Mouse (Mus musculus): ENCODE measurements around the gene Tomm6. TPM values are rescaled to one million over a fixed set of nuclear protein-coding genes. Genes with fewer than 3 reads are reported as not detected.
A peak's percentile ranks its signal among the peaks of the same experiment; 100 is the strongest.

Gene Tomm6
- polyA plus RNA-seq, 1 experiment from 2014 or later = 308 TPM

DNA sequence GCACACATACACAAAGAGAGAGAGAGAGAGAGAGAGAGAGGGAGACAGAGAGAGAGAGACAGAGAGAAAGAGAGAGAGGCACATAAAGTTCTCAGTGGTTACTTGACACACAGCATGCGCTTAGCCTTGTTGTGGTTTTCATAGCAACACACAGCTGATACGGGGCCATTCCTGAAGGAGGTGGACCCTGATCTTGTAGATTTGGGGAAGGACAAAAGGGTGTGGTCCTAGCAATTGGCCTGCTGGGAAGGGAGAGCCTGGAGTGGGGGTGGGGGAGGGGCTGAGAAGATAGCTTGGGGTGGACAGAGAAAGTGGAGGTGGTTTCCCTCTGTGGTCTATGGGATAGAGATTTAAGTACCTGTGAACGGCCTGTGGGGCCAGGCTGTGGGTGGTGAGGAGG, 21.9 kb upstream of the Tomm6 start:
- Histone ChIP-seq H3K27me3 (replicated peaks) (peaks cover 17% of the 10 kb centered on the region), H3K4me1 (peaks cover 10% of the 10 kb centered on the region), H3K9me3 (no peaks in the 10 kb centered on the region), H3K4me2 (no peak overlapping the region), H3K4me3 (no peak overlapping the region), H3K27ac (replicated peaks) (no peak overlapping the region), H3K36me3 (no peaks in the 10 kb centered on the region), H3K9ac (no peak overlapping the region)
- WGBS = 44% methylated on average over 3 of the region's 3 CpGs
- no peak for ATAC-seq (ENCODE audit: extremely low read depth, insufficient number of reproducible peaks, low FRiP score, low TSS enrichment)

DNA sequence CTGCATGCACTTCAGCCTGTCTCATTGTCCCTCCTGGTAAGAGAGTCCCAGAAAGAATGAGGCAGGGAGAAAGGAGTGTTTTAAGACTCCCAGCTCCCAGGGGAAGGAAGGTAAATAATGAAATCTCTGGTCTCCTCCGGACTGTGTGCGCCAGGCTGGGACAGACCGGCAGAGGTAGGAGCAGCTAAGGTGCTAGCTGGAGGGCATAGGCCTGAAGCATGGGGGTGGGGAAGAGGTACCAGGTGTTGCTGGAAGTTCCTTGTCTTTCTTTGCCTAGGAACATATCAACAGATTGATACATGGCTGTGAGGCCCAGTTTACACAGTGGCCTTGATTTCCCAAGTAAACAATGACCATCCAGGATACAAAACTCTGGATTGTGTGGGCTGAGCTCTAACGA, 20.8 kb upstream of the Tomm6 start:
- no peak overlapping the region for H3K4me2 ChIP-seq
- 66% methylated on average over 4 of the region's 4 CpGs for WGBS

DNA sequence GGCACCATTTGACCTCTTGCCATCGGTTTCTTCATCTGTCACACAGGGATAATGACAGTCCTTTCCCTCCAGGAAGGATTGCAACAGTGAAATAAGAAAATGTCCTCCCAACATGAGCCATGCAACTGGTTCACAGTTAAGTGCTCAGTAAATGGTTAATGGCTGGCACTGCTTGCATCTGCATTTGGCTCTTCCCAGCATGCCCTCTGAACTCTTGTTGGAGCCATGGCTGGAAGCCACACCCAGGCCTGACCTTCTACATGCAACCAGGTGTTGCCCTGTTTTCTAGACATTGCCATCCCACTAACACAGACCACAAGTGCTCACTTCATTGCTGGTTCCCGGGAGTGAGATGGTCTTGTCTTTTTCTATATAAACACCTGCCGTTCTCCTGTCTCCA, 19.8 kb upstream of the Tomm6 start:
- H3K27ac ChIP-seq (replicated peaks) = no peak overlapping the region
- H3K4me3 ChIP-seq = no peak overlapping the region
- peaks cover 14% of the 10 kb centered on the region; the same call in 1 of the 2 replicates for H3K36me3 ChIP-seq
- no peak overlapping the region for H3K9ac ChIP-seq
- H3K4me2 ChIP-seq = no peak overlapping the region
- no peaks in the 10 kb centered on the region for H3K9me3 ChIP-seq
- peaks cover 18% of the 10 kb centered on the region for H3K4me1 ChIP-seq
- no peak for ATAC-seq (ENCODE audit: extremely low read depth, insufficient number of reproducible peaks, low FRiP score, low TSS enrichment)
- 68% methylated on average over 3 of the region's 3 CpGs for WGBS
- H3K27me3 ChIP-seq (replicated peaks) = peaks cover 36% of the 10 kb centered on the region

More for the DNA sequence above, 20.8 kb upstream of the Tomm6 start:
- Histone ChIP-seq H3K9ac (no peak overlapping the region), H3K27ac (replicated peaks) (no peak overlapping the region), H3K27me3 (replicated peaks) (peaks cover 26% of the 10 kb centered on the region), H3K36me3 (0 out of 2 replicates have a peak, but pooled peaks cover 4% of the 10 kb centered on the region), H3K4me3 (no peak overlapping the region), H3K9me3 (no peaks in the 10 kb centered on the region), H3K4me1 (peaks cover 10% of the 10 kb centered on the region)
- ATAC-seq (ENCODE audit: extremely low read depth, insufficient number of reproducible peaks, low FRiP score, low TSS enrichment) = no peak

DNA sequence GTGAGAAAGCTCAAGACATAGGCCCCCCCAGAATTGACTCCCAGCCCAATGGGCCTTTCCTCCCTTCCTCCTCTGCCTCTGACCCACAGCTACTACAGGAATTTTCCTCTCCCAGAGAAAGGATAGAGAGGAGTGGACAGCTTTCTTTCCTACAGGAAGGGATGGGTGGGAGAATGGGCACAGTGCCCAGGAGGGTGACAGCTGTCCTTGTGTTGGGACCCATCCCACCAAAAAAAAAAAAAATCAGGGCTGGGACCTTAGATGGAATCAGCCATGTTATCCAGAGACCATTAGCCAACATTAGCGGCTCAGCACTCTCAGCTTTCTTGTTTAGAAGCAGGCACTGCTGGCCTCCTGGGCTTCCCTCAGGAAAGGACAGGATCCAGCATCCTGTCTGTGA, 18.0 kb upstream of the Tomm6 start:
- Histone ChIP-seq H3K27me3 (replicated peaks) (peaks cover 47% of the 10 kb centered on the region), H3K4me2 (no peak overlapping the region), H3K9ac (no peak overlapping the region), H3K36me3 (peaks cover 32% of the 10 kb centered on the region), H3K4me1 (peaks cover 22% of the 10 kb centered on the region), H3K9me3 (no peaks in the 10 kb centered on the region), H3K27ac (replicated peaks) (peak overlapping the region; percentile 32; the same call in 1 of the 2 replicates), H3K4me3 (no peak overlapping the region)
- 45% methylated on average over 1 of the region's 1 CpGs for WGBS
- no peak for ATAC-seq (ENCODE audit: extremely low read depth, insufficient number of reproducible peaks, low FRiP score, low TSS enrichment)

DNA sequence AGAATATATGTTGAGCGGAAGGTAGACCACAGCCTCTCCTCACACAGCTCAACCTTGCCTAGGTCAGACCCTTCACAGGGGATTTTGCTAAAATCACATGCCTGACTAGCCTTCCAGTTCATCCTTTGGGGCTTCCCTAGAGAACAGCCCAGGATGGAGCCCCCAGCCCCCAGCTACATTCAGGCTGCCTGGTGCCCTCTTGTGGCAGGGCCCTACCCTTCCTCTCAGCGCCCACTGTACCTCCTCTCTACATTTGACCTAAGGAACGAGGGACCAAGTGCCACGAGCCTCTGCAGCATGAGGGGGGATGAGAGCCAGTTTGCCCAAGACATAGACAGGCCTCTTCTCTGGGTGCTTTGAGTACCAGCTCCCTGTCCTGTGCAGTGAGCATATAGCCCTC, 16.5 kb upstream of the Tomm6 start:
- no peak overlapping the region for H3K4me2 ChIP-seq
- no peaks in the 10 kb centered on the region for H3K9me3 ChIP-seq
- no peak overlapping the region for H3K27ac ChIP-seq (replicated peaks)
- H3K9ac ChIP-seq = no peak overlapping the region
- ATAC-seq (ENCODE audit: extremely low read depth, insufficient number of reproducible peaks, low FRiP score, low TSS enrichment) = no peak
- peaks cover 51% of the 10 kb centered on the region for H3K27me3 ChIP-seq (replicated peaks)
- 74% methylated on average over 4 of the region's 4 CpGs for WGBS
- peaks cover 40% of the 10 kb centered on the region for H3K36me3 ChIP-seq
- H3K4me3 ChIP-seq = no peak overlapping the region
- peaks cover 22% of the 10 kb centered on the region for H3K4me1 ChIP-seq

DNA sequence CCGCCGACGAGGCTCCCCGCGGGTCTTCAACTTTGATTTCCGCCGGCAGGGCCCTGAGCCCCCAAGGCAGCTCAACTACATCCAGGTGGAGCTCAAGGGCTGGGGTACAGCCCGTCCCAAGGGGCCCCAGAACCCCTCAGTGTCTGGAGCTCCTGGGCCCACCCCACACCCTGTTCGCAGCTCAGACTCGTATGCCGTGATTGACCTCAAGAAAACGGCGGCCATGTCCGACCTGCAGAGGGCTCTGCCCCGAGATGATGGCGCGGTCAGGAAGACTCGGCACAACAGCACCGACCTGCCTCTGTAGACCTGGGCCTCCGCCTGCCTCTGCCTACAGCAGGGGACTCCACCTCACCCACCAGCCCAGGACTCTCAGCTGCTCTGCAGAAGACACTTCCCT, 15.4 kb upstream of the Tomm6 start:
- Histone ChIP-seq H3K27me3 (replicated peaks) (peaks cover 51% of the 10 kb centered on the region), H3K9ac (no peak overlapping the region; the same call in 1 of the 2 replicates), H3K36me3 (peaks cover 48% of the 10 kb centered on the region), H3K4me2 (peak overlapping the region; percentile 21), H3K4me1 (peaks cover 22% of the 10 kb centered on the region), H3K4me3 (no peak overlapping the region), H3K27ac (replicated peaks) (no peak overlapping the region), H3K9me3 (no peaks in the 10 kb centered on the region)
- ATAC-seq (ENCODE audit: extremely low read depth, insufficient number of reproducible peaks, low FRiP score, low TSS enrichment) = no peak
- WGBS = 28% methylated on average over 20 of the region's 20 CpGs

DNA sequence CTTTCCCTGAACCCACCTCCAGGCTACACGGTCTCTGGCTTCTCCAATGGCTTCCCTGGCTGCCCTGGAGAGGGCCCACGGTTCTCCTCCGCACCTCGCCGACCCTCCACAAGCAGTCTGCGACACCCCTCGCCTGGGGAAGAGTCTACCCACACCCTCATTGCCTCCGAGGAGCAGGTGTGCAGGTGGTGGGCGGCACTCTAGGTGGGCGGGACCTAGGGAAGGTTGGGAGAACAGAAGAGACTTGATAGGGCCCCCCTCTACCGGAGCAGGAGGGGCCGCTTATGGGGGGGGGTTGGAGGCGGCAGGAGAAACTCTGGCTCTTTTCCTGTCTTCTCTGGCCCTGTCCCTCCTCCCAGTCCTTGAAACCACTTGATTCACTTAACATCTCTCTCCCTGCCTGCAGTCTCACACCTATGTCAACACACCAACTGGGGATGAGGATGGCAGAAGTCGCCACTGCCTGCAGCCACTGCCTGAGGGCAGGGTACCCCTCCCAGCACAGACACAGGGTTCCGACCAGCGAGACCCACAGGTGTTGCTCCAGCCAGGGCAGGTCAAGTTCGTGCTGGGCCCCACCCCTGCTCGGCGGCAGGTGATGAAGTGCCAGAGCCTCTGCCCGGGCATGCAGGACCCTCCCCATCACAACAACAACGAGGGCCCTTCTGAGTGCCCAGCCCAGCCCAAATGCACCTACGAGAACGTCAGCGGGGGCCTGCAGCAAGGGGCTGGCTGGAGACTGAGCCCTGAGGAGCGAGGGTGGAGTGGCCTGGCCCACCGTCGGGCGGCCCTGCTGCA, 14.6 kb upstream of the Tomm6 start:
- 26% methylated on average over 28 of the region's 28 CpGs for WGBS
- no peak overlapping the region; the same call in 1 of the 2 replicates for H3K4me3 ChIP-seq
- H3K9ac ChIP-seq = no peak overlapping the region; the same call in 1 of the 2 replicates
- H3K36me3 ChIP-seq = peaks cover 48% of the 10 kb centered on the region
- peak overlapping the region; percentile 21 for H3K4me2 ChIP-seq
- H3K27me3 ChIP-seq (replicated peaks) = peaks cover 47% of the 10 kb centered on the region
- H3K9me3 ChIP-seq = no peaks in the 10 kb centered on the region
- no peak for ATAC-seq (ENCODE audit: extremely low read depth, insufficient number of reproducible peaks, low FRiP score, low TSS enrichment)
- peaks cover 22% of the 10 kb centered on the region for H3K4me1 ChIP-seq
- no peak overlapping the region for H3K27ac ChIP-seq (replicated peaks)

DNA sequence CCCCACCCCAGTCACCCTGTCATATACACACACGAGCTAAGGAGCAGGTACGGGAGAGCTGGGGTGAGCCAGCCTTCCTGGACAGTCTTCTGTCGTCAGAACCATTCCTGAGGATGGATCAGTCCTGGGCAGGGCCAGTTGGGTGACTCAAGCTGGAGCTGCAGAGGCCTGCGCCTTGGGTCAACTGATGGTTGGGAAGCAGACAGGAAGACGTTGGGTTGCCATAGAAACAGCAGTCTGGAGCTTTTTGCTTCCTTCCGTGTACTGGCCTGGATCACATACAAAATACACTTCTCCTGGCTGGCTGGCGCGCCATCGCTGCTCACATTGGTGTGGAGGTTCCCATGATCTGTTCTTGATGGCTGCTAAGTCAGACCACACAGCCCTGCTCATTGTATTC, 13.6 kb upstream of the Tomm6 start:
- H3K4me2 ChIP-seq = no peak overlapping the region
- peaks cover 45% of the 10 kb centered on the region for H3K27me3 ChIP-seq (replicated peaks)
- H3K27ac ChIP-seq (replicated peaks) = no peak overlapping the region

DNA sequence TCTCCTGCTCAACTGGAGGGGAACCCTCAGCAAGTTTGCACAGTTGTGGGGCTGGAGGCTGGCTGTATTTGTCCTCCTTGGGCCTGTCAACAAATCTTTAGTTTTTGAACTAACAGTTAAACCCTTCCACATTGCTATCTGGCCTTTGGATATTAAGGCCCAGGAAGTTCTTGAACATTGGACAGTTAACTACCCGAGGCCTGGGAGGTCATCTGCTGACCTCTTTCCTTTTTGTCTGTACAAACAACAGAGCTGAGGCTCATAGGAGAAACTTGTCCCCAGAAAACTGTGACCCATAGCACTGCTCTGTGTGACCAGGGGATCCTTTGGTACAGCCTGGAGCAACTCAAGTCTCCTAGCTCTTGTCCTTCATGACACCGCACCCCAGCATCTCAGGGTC, 10.9 kb upstream of the Tomm6 start:
- H3K4me1 ChIP-seq = peaks cover 29% of the 10 kb centered on the region

More for the DNA sequence above, 13.6 kb upstream of the Tomm6 start:
- no peak overlapping the region for H3K9ac ChIP-seq
- H3K4me1 ChIP-seq = peaks cover 22% of the 10 kb centered on the region
- no peaks in the 10 kb centered on the region for H3K9me3 ChIP-seq
- H3K36me3 ChIP-seq = peaks cover 48% of the 10 kb centered on the region
- 76% methylated on average over 9 of the region's 9 CpGs for WGBS
- no peak overlapping the region for H3K4me3 ChIP-seq
- no peak for ATAC-seq (ENCODE audit: extremely low read depth, insufficient number of reproducible peaks, low FRiP score, low TSS enrichment)

DNA sequence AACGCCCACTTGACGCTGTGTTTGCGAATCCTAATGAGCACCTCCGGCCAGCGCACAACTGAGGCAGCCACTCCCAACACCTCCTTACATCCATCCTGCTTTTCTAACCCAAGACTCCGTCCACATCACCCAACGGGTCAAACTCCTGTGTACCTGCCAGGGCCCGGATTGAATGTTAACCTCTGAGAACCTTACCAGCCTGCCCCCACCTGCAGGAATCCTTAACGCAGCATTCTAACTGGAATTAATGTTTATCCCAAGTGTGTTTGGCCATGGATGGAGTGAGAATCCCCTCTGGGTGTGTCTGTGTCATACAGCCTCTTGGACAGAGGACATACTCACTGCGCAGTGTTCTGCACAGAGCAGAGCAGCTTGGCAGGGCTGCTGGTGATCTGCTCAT, 10.0 kb upstream of the Tomm6 start:
- Histone ChIP-seq H3K9me3 (no peaks in the 10 kb centered on the region), H3K36me3 (peaks cover 36% of the 10 kb centered on the region), H3K4me1 (peaks cover 29% of the 10 kb centered on the region), H3K27ac (replicated peaks) (no peak overlapping the region), H3K4me3 (no peak overlapping the region), H3K27me3 (replicated peaks) (peaks cover 36% of the 10 kb centered on the region), H3K9ac (no peak overlapping the region), H3K4me2 (no peak overlapping the region)
- no peak for ATAC-seq (ENCODE audit: extremely low read depth, insufficient number of reproducible peaks, low FRiP score, low TSS enrichment)
- WGBS = 85% methylated on average over 10 of the region's 10 CpGs

More for the DNA sequence above, 10.9 kb upstream of the Tomm6 start:
- Histone ChIP-seq H3K27me3 (replicated peaks) (peaks cover 35% of the 10 kb centered on the region), H3K9ac (no peak overlapping the region), H3K27ac (replicated peaks) (no peak overlapping the region), H3K9me3 (no peaks in the 10 kb centered on the region), H3K4me3 (no peak overlapping the region), H3K4me2 (no peak overlapping the region), H3K36me3 (peaks cover 44% of the 10 kb centered on the region)
- 81% methylated on average over 2 of the region's 2 CpGs for WGBS
- no peak for ATAC-seq (ENCODE audit: extremely low read depth, insufficient number of reproducible peaks, low FRiP score, low TSS enrichment)

DNA sequence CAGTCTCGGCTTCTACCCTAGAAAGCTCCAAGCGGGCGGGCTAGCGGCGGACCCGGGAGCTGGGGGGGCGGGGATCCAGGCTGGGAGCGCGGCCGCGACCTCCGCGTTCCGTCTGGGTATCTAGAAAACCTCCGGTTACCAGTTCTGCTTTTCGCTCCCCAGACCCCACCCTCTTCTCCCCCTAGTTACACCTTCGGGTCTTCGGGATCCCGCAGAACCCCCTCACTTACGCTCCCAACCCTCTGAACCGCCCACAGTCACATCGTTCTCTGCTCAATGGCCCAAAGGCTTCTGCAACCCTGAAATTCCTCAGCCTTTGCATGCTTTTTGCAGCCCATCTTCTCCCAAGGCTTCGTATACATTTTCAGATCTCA, 7.1 kb upstream of the Tomm6 start:
- Histone ChIP-seq H3K4me3 (peak overlapping the region; percentile 81), H3K4me2 (peak overlapping the region; percentile 95), H3K36me3 (peaks cover 10% of the 10 kb centered on the region), H3K4me1 (peaks cover 17% of the 10 kb centered on the region), H3K27me3 (replicated peaks) (peaks cover 42% of the 10 kb centered on the region), H3K9me3 (no peaks in the 10 kb centered on the region), H3K27ac (replicated peaks) (peak overlapping the region; percentile 69; the same call in 1 of the 2 replicates), H3K9ac (peak overlapping the region; percentile 94)
- no peak for ATAC-seq (ENCODE audit: extremely low read depth, insufficient number of reproducible peaks, low FRiP score, low TSS enrichment)
- WGBS = 1% methylated on average over 23 of the region's 23 CpGs

All from heart, embryonic 13.5 days (tissue).